Mouse (Mus musculus): ENCODE measurements around the gene Map3k1. TPM values are rescaled to one million over a fixed set of nuclear protein-coding genes. Genes with fewer than 3 reads are reported as not detected.
A peak's percentile ranks its signal among the peaks of the same experiment; 100 is the strongest.

Map3k1 gene
- polyA plus RNA-seq, 2 experiments = 5.9 to 13.3 TPM

- no peak overlapping the region for H3K4me2 ChIP-seq (ENCODE audit: low read depth)
- H3K36me3 ChIP-seq (replicated peaks; ENCODE audit: control insufficient read depth, insufficient read depth, low read depth) = no peaks in the 10 kb centered on the region
- H3K4me1 ChIP-seq (replicated peaks; ENCODE audit: control insufficient read depth in 2 of 2, insufficient read depth in 2 of 2, low read length in 1 of 2) = no peaks in the 10 kb centered on the region
- no peak overlapping the region for H3K9ac ChIP-seq (replicated peaks)
- no peak for DNase-seq (ENCODE audit: low read depth in 3 of 3, low spot score in 3 of 3)
- H3K9me3 ChIP-seq (ENCODE audit: control insufficient read depth, low read length) = no peaks in the 10 kb centered on the region
- 42% methylated on average over 2 of the region's 2 CpGs for WGBS (ENCODE audit: insufficient replicate concordance)
- H3K27me3 ChIP-seq (ENCODE audit: control insufficient read depth, insufficient read depth, low read length) = peaks cover 4% of the 10 kb centered on the region; the same call in 1 of the 2 replicates
- no peak overlapping the region for H3K27ac ChIP-seq
- TF ChIP-seq CTCF (IDR thresholded peaks at IDR 0.05; ENCODE audit: low read depth) (no peak), EP300 (IDR thresholded peaks at IDR 0.05; ENCODE audit: low read depth) (no peak)
- ATAC-seq (ENCODE audit: insufficient read depth) = no peak
- no peak overlapping the region for H3K4me3 ChIP-seq (ENCODE audit: insufficient read depth in 1 of 2, low read depth in 2 of 2, low read length in 2 of 2)
These were observed 20.7 kb upstream of the Map3k1 start for GRCm38 (mm10) chr13:111829473-111829872.

GRCm38 (mm10) chr13:111827481-111827880 lies 18.7 kb upstream of the Map3k1 start:
- Histone ChIP-seq H3K9me3 (ENCODE audit: control insufficient read depth, low read length) (no peaks in the 10 kb centered on the region), H3K9ac (replicated peaks) (no peak overlapping the region), H3K36me3 (replicated peaks; ENCODE audit: control insufficient read depth, insufficient read depth, low read depth) (no peaks in the 10 kb centered on the region), H3K4me2 (ENCODE audit: low read depth) (no peak overlapping the region), H3K27me3 (ENCODE audit: control insufficient read depth, insufficient read depth, low read length) (no peaks in the 10 kb centered on the region; the same call in 1 of the 2 replicates), H3K27ac (no peak overlapping the region), H3K4me1 (replicated peaks; ENCODE audit: control insufficient read depth in 2 of 2, insufficient read depth in 2 of 2, low read length in 1 of 2) (peaks cover 0 to 1% of the 10 kb centered on the region in 2 experiments; a peak in 1 of 4 replicates), H3K4me3 (ENCODE audit: insufficient read depth in 1 of 2, low read depth in 2 of 2, low read length in 2 of 2) (no peak overlapping the region)
- ATAC-seq (ENCODE audit: insufficient read depth) (no peak), DNase-seq (ENCODE audit: low read depth in 3 of 3, low spot score in 3 of 3) (no peak)
- TF ChIP-seq CTCF (IDR thresholded peaks at IDR 0.05; ENCODE audit: low read depth) = no peak
- TF ChIP-seq EP300 (IDR thresholded peaks at IDR 0.05; ENCODE audit: low read depth) = no peak
- 63% methylated on average over 4 of the region's 4 CpGs for WGBS (ENCODE audit: insufficient replicate concordance)

DNA sequence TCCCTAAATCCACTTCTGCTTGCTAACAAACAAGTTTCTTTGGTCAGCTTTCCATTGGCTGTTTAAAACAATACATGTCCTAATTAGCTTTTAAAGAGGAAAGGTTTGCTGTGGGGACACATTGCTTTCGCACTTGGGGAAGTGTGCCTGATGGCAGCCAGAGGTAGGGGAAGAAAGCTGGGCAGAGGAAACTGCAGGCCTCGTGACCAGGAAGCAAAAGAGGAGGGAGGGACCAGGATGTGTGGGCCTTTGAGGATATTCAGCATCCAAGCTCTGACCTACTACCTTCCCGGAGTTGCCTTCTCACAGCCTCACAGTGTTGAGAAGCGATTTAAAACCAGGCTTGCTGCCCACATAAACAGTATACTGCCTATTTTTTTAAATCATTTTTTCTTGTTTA lies 15.4 kb upstream of the Map3k1 start:
- 53% methylated on average over 4 of the region's 4 CpGs for WGBS (ENCODE audit: insufficient replicate concordance)
- H3K27ac ChIP-seq = no peak overlapping the region
- H3K27me3 ChIP-seq (ENCODE audit: control insufficient read depth, insufficient read depth, low read length) = no peaks in the 10 kb centered on the region
- H3K36me3 ChIP-seq (replicated peaks; ENCODE audit: control insufficient read depth, insufficient read depth, low read depth) = no peaks in the 10 kb centered on the region
- ATAC-seq (ENCODE audit: insufficient read depth) (no peak), DNase-seq (ENCODE audit: low read depth in 3 of 3, low spot score in 3 of 3) (no peak)
- no peak overlapping the region for H3K9ac ChIP-seq (replicated peaks)
- TF ChIP-seq CTCF (IDR thresholded peaks at IDR 0.05; ENCODE audit: low read depth) (no peak), EP300 (IDR thresholded peaks at IDR 0.05; ENCODE audit: low read depth) (no peak)
- H3K4me1 ChIP-seq (replicated peaks; ENCODE audit: control insufficient read depth in 2 of 2, insufficient read depth in 2 of 2, low read length in 1 of 2) = peaks cover 7% of the 10 kb centered on the region in 2 experiments
- H3K9me3 ChIP-seq (ENCODE audit: control insufficient read depth, low read length) = no peaks in the 10 kb centered on the region
- H3K4me2 ChIP-seq (ENCODE audit: low read depth) = no peak overlapping the region
- no peak overlapping the region for H3K4me3 ChIP-seq (ENCODE audit: insufficient read depth in 1 of 2, low read depth in 2 of 2, low read length in 2 of 2)

- Histone ChIP-seq H3K4me2 (ENCODE audit: low read depth) (no peak overlapping the region), H3K36me3 (replicated peaks; ENCODE audit: control insufficient read depth, insufficient read depth, low read depth) (no peaks in the 10 kb centered on the region), H3K9ac (replicated peaks) (no peak overlapping the region), H3K4me3 (ENCODE audit: insufficient read depth in 1 of 2, low read depth in 2 of 2, low read length in 2 of 2) (no peak overlapping the region), H3K27ac (no peak overlapping the region), H3K27me3 (ENCODE audit: control insufficient read depth, insufficient read depth, low read length) (no peaks in the 10 kb centered on the region), H3K9me3 (ENCODE audit: control insufficient read depth, low read length) (no peaks in the 10 kb centered on the region), H3K4me1 (replicated peaks; ENCODE audit: control insufficient read depth in 2 of 2, insufficient read depth in 2 of 2, low read length in 1 of 2) (peaks cover 7 to 16% of the 10 kb centered on the region in 2 experiments)
- ATAC-seq (ENCODE audit: insufficient read depth) (peak; percentile 64), DNase-seq (ENCODE audit: low read depth in 3 of 3, low spot score in 3 of 3) (no peak)
- 43% methylated on average over 7 of the region's 7 CpGs for WGBS (ENCODE audit: insufficient replicate concordance)
- no peak for TF ChIP-seq CTCF (IDR thresholded peaks at IDR 0.05; ENCODE audit: low read depth)
- TF ChIP-seq EP300 (IDR thresholded peaks at IDR 0.05; ENCODE audit: low read depth) = peak; percentile 65
These were observed 13.1 kb upstream of the Map3k1 start for GRCm38 (mm10) chr13:111821727-111822375.

DNA sequence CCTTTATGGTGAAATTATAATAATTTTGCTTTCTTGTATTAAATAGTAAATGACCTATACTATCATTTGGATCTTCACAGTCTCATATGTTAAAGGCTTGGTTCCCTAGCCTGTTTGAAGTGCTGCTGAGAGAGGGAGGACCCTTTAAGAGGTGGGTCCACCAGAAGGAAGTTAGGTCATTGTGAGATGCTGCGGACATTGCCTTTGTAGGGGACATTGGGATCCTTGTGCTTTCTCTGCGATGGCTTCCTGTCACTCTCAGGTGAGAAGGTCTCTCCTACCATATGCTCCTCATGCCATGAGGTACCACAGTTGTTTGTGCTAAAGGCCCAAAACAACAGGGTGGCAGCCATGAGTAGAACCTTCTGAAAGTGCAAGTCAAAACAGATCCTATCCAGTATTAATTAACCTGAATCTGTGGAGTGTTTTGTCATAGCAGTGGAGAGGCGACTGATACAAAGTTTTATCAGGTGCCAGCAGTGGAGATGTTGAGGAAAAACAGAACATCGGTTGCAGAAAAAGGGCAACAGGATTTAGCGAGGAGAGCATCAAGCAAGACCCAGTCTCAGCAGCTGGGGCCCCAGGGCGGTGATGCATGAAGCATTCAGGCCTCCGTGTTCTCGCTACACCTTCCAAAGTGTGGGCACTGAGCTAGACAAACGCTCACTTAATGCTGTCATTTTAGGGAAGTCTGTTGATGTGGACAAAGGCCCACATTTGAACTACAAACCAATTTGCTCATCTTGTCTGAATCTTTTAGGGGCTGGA lies 11.0 kb upstream of the Map3k1 start:
- no peaks in the 10 kb centered on the region for H3K36me3 ChIP-seq (replicated peaks; ENCODE audit: control insufficient read depth, insufficient read depth, low read depth)
- no peak overlapping the region for H3K4me2 ChIP-seq (ENCODE audit: low read depth)
- no peak for TF ChIP-seq CTCF (IDR thresholded peaks at IDR 0.05; ENCODE audit: low read depth)
- TF ChIP-seq EP300 (IDR thresholded peaks at IDR 0.05; ENCODE audit: low read depth) = no peak
- no peak overlapping the region for H3K4me3 ChIP-seq (ENCODE audit: insufficient read depth in 1 of 2, low read depth in 2 of 2, low read length in 2 of 2)
- peaks cover 7 to 16% of the 10 kb centered on the region in 2 experiments for H3K4me1 ChIP-seq (replicated peaks; ENCODE audit: control insufficient read depth in 2 of 2, insufficient read depth in 2 of 2, low read length in 1 of 2)
- WGBS (ENCODE audit: insufficient replicate concordance) = 72% methylated on average over 9 of the region's 9 CpGs
- DNase-seq (ENCODE audit: low read depth in 3 of 3, low spot score in 3 of 3) (no peak), ATAC-seq (ENCODE audit: insufficient read depth) (no peak)
- peaks cover 2% of the 10 kb centered on the region; the same call in 1 of the 2 replicates for H3K9me3 ChIP-seq (ENCODE audit: control insufficient read depth, low read length)
- no peak overlapping the region for H3K27ac ChIP-seq
- H3K9ac ChIP-seq (replicated peaks) = no peak overlapping the region
- H3K27me3 ChIP-seq (ENCODE audit: control insufficient read depth, insufficient read depth, low read length) = no peaks in the 10 kb centered on the region

All from liver, embryonic 14.5 days (tissue).